Mouse (Mus musculus) adrenal gland, adult (tissue): ENCODE measurements at regions not wholly inside any gene's neighbourhood (a gene's known extent, or its start where the extent isn't known, plus 50 kb on each side); places are given as distances from the start of the nearest gene placed in this dataset.
A peak's percentile ranks its signal among the peaks of the same experiment; 100 is the strongest.

Experiments
- DNase-seq, 2 experiments: peaks; one replicate each; pipeline ENCODE4 v3.0.0; 2022 to 2023; ENCODE audit warnings: low spot score in 1 of 2; ENCODE audit not compliant: inconsistent age in 2 of 2

DNA sequence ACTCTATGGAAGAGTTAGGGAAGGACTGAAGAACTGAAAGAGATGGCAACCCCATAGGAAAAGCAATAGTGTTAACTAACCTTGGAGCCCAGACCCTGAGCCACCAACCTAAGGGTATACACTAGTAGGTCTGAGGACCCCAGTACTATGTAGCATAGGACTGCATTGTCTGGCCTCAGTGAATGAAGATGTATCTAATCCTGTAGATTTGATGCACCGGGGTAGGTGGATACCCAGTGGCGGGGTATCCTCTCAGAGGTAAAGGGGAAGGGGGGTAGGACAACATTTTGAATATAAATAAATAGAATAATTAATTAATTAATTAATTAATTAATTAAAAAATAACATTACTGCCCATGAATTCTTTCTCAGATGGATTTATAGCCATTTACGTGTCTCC lies 387.9 kb upstream of the 4921530L21Rik start:
- DNase-seq: no peak

DNA sequence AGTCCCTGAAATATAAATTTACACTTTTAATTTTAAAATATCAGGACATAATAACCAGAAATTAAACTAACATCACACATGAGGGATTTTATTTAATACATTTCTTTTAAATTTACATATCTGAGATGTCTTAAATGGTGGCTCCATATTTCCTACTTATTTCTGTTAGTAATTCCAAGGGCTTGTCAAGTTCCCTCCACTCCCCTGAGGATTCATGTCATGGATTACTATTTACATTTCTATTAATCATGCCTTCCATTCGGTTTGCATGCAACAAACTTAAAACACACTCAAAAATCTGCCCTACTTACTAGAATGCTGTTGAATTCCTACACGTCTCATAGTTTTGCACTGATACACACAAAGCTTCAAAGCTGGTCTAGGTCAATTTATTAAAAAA lies 387.1 kb upstream of the 4921530L21Rik start:
- DNase-seq: no peak

DNA sequence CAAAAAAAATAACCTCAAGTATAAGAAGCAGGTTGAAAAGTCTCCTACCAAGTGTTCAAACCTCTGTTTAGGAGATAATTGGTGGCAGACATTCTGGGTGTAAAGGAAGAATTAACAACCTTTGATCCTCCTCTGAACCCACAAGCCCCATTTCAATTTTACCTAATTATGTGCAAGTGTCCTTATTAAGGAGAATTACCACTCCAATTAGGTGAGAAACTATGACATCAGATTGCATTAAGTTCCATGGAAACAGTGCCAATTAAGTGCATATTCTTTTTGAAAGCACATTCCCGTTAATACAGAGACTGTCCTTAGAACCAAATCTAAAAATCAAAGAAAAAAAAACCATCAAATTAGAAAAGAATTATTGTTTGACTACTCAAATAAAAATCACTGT lies 366.0 kb upstream of the 4921530L21Rik start:
- DNase-seq: no peak

DNA sequence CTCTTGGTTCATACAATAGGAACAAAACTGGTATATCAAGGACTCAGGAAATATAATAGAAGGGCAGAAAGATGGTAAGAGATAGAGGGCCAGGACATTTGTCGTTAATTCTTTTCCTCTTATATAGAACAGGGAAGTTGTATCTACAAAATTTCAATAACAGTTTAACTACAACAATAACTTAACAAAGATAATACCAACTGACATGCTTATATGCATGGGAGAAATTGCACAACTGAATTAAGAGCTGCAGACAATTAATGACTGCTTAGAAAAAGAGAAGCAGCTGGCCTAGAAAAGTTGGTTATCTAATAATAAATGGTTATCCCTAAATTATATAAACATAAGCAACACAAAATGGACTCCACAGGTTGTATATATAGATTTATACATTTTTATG lies 362.2 kb upstream of the 4921530L21Rik start:
- no peak for DNase-seq

DNA sequence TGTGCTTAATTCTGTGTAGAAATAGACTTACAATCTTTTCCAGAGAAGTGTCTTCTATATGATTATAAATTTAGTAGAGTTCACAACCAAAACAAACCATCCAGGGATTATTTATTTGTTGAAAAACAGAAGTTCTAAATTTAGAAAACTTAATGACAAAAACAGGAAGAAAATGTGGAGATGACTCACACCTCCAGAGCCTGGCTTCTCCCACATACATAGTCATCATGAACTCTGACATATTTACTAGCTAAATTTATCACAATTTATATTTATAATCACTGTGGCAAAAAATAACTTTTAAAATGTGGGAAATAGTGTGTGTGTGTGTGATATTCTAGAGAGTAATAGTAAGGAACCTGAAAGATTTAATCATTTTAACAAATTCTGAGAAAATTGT lies 337.2 kb upstream of the 4921530L21Rik start:
- no peak for DNase-seq

DNA sequence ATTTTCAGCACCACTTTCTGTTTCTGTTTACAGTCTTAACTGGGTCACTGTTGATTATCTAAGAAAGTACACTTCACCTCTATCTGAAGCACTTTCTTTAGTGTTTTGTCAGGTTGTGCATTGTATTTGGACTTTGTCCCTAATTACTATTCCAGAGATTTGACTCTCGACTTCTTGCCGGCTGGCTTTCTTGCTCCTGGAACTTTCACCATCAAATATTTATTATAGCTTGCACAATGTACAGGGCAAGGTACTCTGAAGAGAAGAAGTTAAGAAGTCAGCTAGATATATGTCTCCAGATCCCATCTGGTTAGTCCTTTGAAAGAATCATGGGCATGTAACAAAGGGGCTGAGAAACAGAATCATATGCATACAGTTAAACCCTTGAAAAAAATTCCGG lies 290.0 kb upstream of the 4921530L21Rik start:
- DNase-seq: no peak

DNA sequence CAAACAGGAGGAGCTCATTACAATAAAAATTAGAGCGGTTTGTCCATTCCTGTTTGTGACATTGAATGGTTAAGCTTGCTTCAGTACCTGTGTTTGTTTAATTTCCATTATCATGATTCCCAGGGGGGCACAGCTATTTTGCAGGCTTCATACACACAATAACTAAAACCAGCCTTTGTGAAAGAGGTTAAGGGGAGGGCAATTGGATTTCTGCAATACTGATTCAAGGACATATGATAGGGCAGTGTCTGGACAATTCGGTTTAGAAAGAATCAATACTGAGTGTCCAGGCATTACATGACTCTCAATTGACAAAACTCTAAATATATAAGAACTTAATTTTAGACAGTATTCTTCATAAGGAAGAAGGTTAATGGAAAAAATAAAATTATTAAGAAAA lies 284.7 kb upstream of the 4921530L21Rik start:
- DNase-seq: no peak

DNA sequence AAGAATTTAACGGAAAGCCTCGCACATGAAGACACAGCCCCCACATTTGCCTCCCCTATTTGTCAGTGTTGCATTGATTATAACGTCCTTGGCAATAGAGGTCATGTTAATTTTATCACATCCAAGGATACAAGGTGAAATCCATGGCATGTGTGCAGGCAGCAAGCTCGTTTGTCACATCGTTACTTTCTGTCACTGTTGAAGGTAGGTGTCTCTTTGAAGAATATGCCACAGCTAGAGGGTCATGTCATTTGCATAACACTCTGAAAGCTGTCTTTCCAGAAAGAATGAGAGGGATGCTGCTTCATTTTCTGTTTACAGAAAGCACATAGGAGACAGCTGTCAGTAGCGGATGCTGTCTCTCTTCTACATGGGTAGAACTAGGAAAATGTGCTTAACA lies 235.1 kb upstream of the 4921530L21Rik start:
- no peak for DNase-seq

DNA sequence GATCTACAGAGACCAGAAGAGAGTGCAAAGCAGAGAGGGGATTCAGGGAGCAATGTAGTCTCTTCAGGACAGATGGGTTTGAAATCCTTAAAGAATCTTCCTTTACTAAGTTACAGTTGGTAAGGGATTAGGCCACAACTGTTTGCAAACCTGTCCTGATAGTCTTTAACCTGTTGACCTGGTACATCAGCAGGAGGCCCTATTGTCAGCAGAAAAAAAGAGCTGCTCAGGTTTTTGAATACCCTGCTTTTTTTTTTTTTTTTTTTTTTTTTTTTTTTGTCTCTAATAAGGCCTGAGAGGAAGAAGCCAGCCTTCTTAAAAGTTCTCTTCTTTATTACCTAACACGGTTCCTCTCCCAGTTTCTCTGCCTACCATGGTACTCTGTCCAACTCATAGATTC lies 221.5 kb upstream of the 4921530L21Rik start:
- no peak for DNase-seq

DNA sequence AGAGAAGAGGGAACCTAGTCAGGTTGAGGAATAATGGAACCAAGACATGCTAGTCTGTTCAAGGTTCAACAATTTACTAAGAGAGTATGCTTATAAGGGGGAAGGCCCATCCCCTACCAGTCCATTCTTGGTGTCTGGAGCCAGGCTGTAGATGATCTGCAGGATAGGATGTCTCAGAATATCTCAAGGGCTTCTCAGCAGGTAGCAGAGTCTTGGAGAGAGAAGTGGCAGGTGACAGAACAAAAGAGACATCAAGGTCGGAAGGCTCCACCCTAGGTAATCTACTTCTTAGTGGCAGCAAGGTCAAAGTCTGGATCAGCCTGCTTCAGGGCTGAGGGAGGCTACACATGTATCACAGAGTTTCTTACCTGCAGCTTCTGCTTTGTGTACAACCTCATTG lies 220.2 kb upstream of the 4921530L21Rik start:
- no peak for DNase-seq

DNA sequence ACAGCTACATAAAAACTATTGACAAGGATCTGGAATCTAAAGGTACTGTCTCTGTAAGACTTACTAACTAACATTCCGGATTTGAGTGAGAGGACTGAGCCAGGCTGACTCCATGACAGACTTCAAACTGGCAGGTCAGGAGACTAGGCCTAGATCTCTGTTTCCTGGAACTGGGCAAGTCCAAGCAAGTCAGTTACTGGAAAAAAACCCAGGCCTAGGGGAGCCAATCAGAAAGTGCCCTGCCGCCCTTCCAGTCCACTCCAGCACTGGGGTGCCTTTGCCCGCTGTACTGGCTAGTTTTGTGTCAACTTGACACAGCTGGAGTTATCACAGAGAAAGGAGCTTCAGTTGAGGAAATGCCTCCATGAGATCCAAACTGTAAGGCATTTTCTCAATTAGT lies 219.6 kb upstream of the 4921530L21Rik start:
- DNase-seq: no peak

DNA sequence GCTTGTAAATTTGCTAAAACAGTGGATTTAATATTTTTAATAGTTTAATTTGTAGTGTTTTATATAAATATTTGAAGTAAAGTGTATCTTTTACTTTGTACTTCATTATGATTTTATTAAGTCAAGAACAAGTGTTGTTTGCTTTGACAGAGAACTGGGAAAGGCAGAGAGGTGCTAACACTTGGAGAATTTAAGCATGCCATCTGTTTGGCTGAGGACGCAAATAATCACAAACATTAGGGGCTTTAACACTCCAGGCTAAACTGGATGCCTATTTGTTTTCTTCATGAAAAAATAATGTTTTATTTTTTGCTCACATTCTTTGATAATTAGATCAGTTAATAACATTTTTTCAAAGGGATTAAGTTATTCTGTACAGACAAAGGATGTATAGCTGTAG lies 193.6 kb upstream of the 4921530L21Rik start:
- no peak for DNase-seq

DNA sequence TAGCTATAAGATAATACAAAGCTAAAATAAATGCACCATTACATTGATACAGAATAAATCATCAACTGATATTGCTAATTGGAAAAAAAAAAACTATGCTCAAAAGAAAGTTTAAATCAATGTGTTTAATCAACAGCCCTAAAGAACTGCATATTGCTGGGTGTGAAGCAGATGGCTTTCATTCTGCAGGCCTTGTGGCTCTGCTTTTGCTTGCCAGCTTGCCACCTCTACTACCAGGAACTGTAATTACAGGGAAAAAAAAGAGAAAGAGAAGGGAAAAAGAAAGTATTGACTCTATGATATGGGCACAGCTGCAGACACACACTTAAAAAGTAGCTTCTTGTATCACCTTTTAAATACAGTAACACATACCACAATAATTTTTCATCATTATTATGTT lies 192.4 kb upstream of the 4921530L21Rik start:
- no peak for DNase-seq

DNA sequence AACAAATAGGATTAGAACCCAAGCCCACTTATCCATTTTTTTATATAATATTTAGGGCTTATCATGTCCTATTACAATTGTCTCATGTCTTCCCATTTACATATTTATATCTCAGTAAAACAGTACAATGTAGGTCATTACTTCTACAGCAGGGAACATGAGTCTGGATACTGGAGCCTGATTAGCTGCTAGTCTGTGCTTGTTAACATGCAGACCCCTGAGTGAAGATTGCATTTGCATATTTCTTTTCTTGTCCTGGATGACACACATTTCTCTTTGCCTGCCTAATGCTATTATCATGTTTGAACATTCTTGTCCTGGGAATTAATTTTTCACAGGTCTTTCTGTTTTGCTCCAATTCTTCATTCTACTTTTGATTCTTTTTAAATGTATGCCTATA lies 155.0 kb upstream of the 4921530L21Rik start:
- no peak for DNase-seq

DNA sequence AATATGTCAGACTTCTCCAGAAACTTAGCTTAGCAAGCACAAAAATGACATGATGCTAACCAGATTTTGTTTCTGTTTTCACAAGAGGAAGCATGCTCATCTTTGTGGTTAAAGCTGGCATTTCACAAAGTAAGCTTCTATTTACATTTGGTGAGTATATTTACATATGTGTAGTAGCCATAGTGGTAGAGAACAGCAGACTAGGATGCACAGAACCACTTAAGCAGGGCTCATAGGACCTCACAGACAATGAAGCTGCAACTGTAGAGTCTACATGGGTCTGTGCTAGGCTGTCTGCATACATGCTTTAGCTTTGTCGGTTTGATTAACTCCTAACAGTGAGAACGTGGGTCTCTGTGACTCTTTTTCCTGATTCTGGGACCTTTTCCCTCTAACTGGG lies 105.3 kb upstream of the 4921530L21Rik start:
- no peak for DNase-seq

DNA sequence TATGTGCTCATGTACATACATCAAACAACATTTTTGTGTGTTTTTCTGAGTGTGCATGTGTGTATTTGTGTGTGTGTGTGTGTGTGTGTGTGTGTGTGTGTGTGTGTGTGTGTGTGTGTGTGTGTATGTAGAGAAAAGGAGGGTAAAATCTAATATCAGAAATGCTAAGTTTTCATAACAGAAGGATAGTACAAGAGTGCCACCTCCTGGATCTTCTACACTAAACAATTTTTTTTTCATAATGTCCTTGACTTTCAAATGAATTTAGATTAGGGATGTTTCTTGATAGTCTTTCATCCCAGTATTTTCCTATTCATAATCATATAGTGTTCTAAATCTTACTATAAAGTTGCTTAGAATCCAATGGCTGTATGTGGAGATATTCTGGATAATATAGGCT lies 103.6 kb upstream of the 4921530L21Rik start:
- peak in 1 of 2 experiments; percentile 29 for DNase-seq
